In genomic region chr16:90521951-90522255, GRCm38 (mm10) we compare ENCODE assay signal across 12 mouse cellular contexts.
DNase-seq lines count a peak whose midpoint lies in the region; ATAC-seq lines count a peak whose summit lies in the region.
"Had no signal": no experiment of that assay in that cellular context is flagged by ENCODE, and none has a peak within 500 bp of the region (broad histone marks: within the 10 kb centered on the region; RNA-seq: fewer than 3 reads in every experiment).

No protein-coding gene starts in this region.

- no peaks in the 10 kb centered on the region for H3K9me3 ChIP-seq in forebrain, embryonic 12.5 days
- no peaks in the 10 kb centered on the region for H3K9me3 ChIP-seq in limb, embryonic 12.5 days
- no peaks in the 10 kb centered on the region for H3K9me3 ChIP-seq in neural tube, embryonic 14.5 days (ENCODE audit: control insufficient read depth, low read length)
- H3K9me3 ChIP-seq: heart, embryonic 15.5 days had no signal

- DNase-seq in embryo, embryonic 10 days (ENCODE audit: low spot score) = peak; percentile 73
- DNase-seq in right cerebral cortex, adult 18-20 months = no peak
- no peak for DNase-seq in c-Kit-positive CD71-positive TER-119-positive erythroid progenitor cells, embryonic 14.5 days (ENCODE audit: low spot score)
- DNase-seq in spleen, postnatal 36 days (ENCODE audit: low spot score in 2 of 2) = no peak
- DNase-seq: adrenal gland, postnatal 25 days; left cerebral cortex, postnatal 4 days; thymus, postnatal 4 days had no signal

- peak overlapping the region; percentile 51 for H3K27ac ChIP-seq in forebrain, embryonic 12.5 days
- peak overlapping the region; percentile 46; the same call in 1 of the 2 replicates for H3K27ac ChIP-seq in limb, embryonic 12.5 days
- 0 out of 2 replicates have a peak overlapping the region, but pooled peaks have one; percentile 13 for H3K27ac ChIP-seq in neural tube, embryonic 14.5 days (ENCODE audit: low read depth, low read length)
- H3K27ac ChIP-seq: heart, embryonic 15.5 days; kidney, postnatal 0 days had no signal

- peak overlapping the region; percentile 6 for H3K4me2 ChIP-seq in forebrain, embryonic 12.5 days
- H3K4me2 ChIP-seq in limb, embryonic 12.5 days = no peak overlapping the region
- H3K4me2 ChIP-seq in neural tube, embryonic 14.5 days (ENCODE audit: low read depth, low read length) = no peak overlapping the region
- H3K4me2 ChIP-seq: heart, embryonic 15.5 days had no signal

- no peak overlapping the region for H3K4me3 ChIP-seq in forebrain, embryonic 12.5 days (replicated peaks)
- no peak overlapping the region for H3K4me3 ChIP-seq in limb, embryonic 12.5 days (replicated peaks)
- H3K4me3 ChIP-seq in neural tube, embryonic 14.5 days (ENCODE audit: low read depth, low read length) = no peak overlapping the region
- H3K4me3 ChIP-seq: heart, embryonic 15.5 days had no signal

- peaks cover 24% of the 10 kb centered on the region for H3K4me1 ChIP-seq in forebrain, embryonic 12.5 days
- peaks cover 60% of the 10 kb centered on the region for H3K4me1 ChIP-seq in limb, embryonic 12.5 days (replicated peaks)
- peaks cover 11% of the 10 kb centered on the region; the same call in 1 of the 2 replicates for H3K4me1 ChIP-seq in neural tube, embryonic 14.5 days (ENCODE audit: control insufficient read depth, insufficient read depth, low read length)

- ATAC-seq in forebrain, embryonic 12.5 days (ENCODE audit: low FRiP score) = peak; percentile 89
- no peak for ATAC-seq in limb, embryonic 12.5 days (ENCODE audit: insufficient number of reproducible peaks, insufficient read depth, low FRiP score, low TSS enrichment, low read depth)
- peak; percentile 82 for ATAC-seq in neural tube, embryonic 14.5 days (ENCODE audit: low read depth)

- H3K27me3 ChIP-seq in forebrain, embryonic 12.5 days = no peaks in the 10 kb centered on the region
- 0 out of 2 replicates have a peak, but pooled peaks cover under 1% of the 10 kb centered on the region for H3K27me3 ChIP-seq in limb, embryonic 12.5 days
- no peaks in the 10 kb centered on the region for H3K27me3 ChIP-seq in neural tube, embryonic 14.5 days (ENCODE audit: control insufficient read depth, insufficient read depth, low read length)
- H3K27me3 ChIP-seq: heart, embryonic 15.5 days had no signal

- 0 out of 2 replicates have a peak overlapping the region, but pooled peaks have one; percentile 9 for H3K9ac ChIP-seq in forebrain, embryonic 12.5 days
- 0 out of 2 replicates have a peak overlapping the region, but pooled peaks have one; percentile 37 for H3K9ac ChIP-seq in limb, embryonic 12.5 days (replicated peaks)
- H3K9ac ChIP-seq in neural tube, embryonic 14.5 days (replicated peaks; ENCODE audit: low read depth, low read length) = 0 out of 2 replicates have a peak overlapping the region, but pooled peaks have one; percentile 0
- H3K9ac ChIP-seq: heart, embryonic 15.5 days had no signal

- 5% methylated on average over 3 of the region's 3 CpGs for WGBS in forebrain, embryonic 12.5 days
- WGBS in limb, embryonic 12.5 days = 37% methylated on average over 3 of the region's 3 CpGs
- 9% methylated on average over 3 of the region's 3 CpGs for WGBS in neural tube, embryonic 14.5 days

- no peaks in the 10 kb centered on the region for H3K36me3 ChIP-seq in forebrain, embryonic 12.5 days (replicated peaks)
- no peaks in the 10 kb centered on the region for H3K36me3 ChIP-seq in limb, embryonic 12.5 days
- H3K36me3 ChIP-seq in neural tube, embryonic 14.5 days (ENCODE audit: control insufficient read depth, insufficient read depth, low read length) = no peaks in the 10 kb centered on the region
- H3K36me3 ChIP-seq: heart, embryonic 15.5 days had no signal
